Mouse (Mus musculus): ENCODE measurements at regions not wholly inside any gene's neighbourhood (a gene's known extent, or its start where the extent isn't known, plus 50 kb on each side); places are given as distances from the start of the nearest gene placed in this dataset.

- DNase-seq (ENCODE audit: low read depth, low spot score) = no peak
Observed at GRCm38 (mm10) chr9:23127338-23128017, 95.4 kb upstream of the Bmper start.

- no peak for DNase-seq (ENCODE audit: low read depth, low spot score)
Observed at GRCm38 (mm10) chr9:23128018-23128369, 94.9 kb upstream of the Bmper start.

GRCm38 (mm10) chr9:23134006-23134405 is 88.9 kb upstream of the Bmper start:
- no peak for DNase-seq (ENCODE audit: low read depth, low spot score)

- DNase-seq (ENCODE audit: low read depth, low spot score) = no peak
Observed at GRCm38 (mm10) chr9:23134421-23135118, 88.3 kb upstream of the Bmper start.

- DNase-seq (ENCODE audit: low read depth, low spot score) = no peak
Observed at GRCm38 (mm10) chr9:23136511-23136910, 86.4 kb upstream of the Bmper start.

- DNase-seq (ENCODE audit: low read depth, low spot score) = no peak
Observed at GRCm38 (mm10) chr9:23137682-23138210, 85.1 kb upstream of the Bmper start.

GRCm38 (mm10) chr9:23139580-23140162 is 83.2 kb upstream of the Bmper start:
- DNase-seq (ENCODE audit: low read depth, low spot score) = no peak

GRCm38 (mm10) chr9:23144281-23144680 is 78.6 kb upstream of the Bmper start:
- DNase-seq (ENCODE audit: low read depth, low spot score) = no peak

- no peak for DNase-seq (ENCODE audit: low read depth, low spot score)
Observed at GRCm38 (mm10) chr9:23150338-23150737, 72.5 kb upstream of the Bmper start.

- no peak for DNase-seq (ENCODE audit: low read depth, low spot score)
Observed at GRCm38 (mm10) chr9:23150874-23151273, 72.0 kb upstream of the Bmper start.

- DNase-seq (ENCODE audit: low read depth, low spot score) = no peak
Observed at GRCm38 (mm10) chr9:23151953-23152490, 70.9 kb upstream of the Bmper start.

GRCm38 (mm10) chr9:23156820-23157570 is 65.9 kb upstream of the Bmper start:
- no peak for DNase-seq (ENCODE audit: low read depth, low spot score)

- no peak for DNase-seq (ENCODE audit: low read depth, low spot score)
Observed at GRCm38 (mm10) chr9:23158499-23158898, 64.4 kb upstream of the Bmper start.

- DNase-seq (ENCODE audit: low read depth, low spot score) = no peak
Observed at GRCm38 (mm10) chr9:23161346-23161745, 61.5 kb upstream of the Bmper start.

GRCm38 (mm10) chr9:23167056-23167591 is 55.8 kb upstream of the Bmper start:
- no peak for DNase-seq (ENCODE audit: low read depth, low spot score)

GRCm38 (mm10) chr9:23167716-23168115 is 55.2 kb upstream of the Bmper start:
- no peak for DNase-seq (ENCODE audit: low read depth, low spot score)

- no peak for DNase-seq (ENCODE audit: low read depth, low spot score)
Observed at GRCm38 (mm10) chr9:23168149-23168548, 54.7 kb upstream of the Bmper start.

- DNase-seq (ENCODE audit: low read depth, low spot score) = no peak
Observed at GRCm38 (mm10) chr9:23171361-23171760, 51.5 kb upstream of the Bmper start.
